Mouse (Mus musculus): ENCODE results near the gene Ajap1. TPM values are rescaled to one million over a fixed set of nuclear protein-coding genes. Genes with fewer than 3 reads are reported as not detected.

Gene Ajap1
- polyA plus RNA-seq, 1 experiment = 2.3 TPM

GRCm38 (mm10) chr4:153377981-153378380 lies 104.6 kb downstream of the Ajap1 start:
- no peak overlapping the region for H3K4me3 ChIP-seq (ENCODE audit: control insufficient read depth, insufficient read depth, low read length)
- H3K27ac ChIP-seq (ENCODE audit: control insufficient read depth, insufficient read depth, low read length) = no peak overlapping the region
- H3K36me3 ChIP-seq (ENCODE audit: control insufficient read depth, insufficient read depth, low read length) = no peaks in the 10 kb centered on the region
- WGBS = 18% methylated on average over 6 of the region's 6 CpGs
- no peak for DNase-seq
- H3K4me1 ChIP-seq (replicated peaks; ENCODE audit: control insufficient read depth, insufficient read depth, low read length) = no peaks in the 10 kb centered on the region
- TF ChIP-seq CTCF (IDR thresholded peaks at IDR 0.05; ENCODE audit: borderline replicate concordance, control insufficient read depth, extremely low read depth, insufficient read depth, low read length, poor library complexity) (no peak), POLR2A (IDR thresholded peaks at IDR 0.05; ENCODE audit: control insufficient read depth, extremely low read depth, insufficient read depth, low read length, poor library complexity) (no peak)
- H3K27me3 ChIP-seq (ENCODE audit: control insufficient read depth, insufficient read depth, low read length) = no peaks in the 10 kb centered on the region

GRCm38 (mm10) chr4:153374233-153374632 lies 108.4 kb downstream of the Ajap1 start:
- Histone ChIP-seq H3K4me3 (ENCODE audit: control insufficient read depth, insufficient read depth, low read length) (no peak overlapping the region), H3K4me1 (replicated peaks; ENCODE audit: control insufficient read depth, insufficient read depth, low read length) (no peaks in the 10 kb centered on the region), H3K27me3 (ENCODE audit: control insufficient read depth, insufficient read depth, low read length) (no peaks in the 10 kb centered on the region), H3K36me3 (ENCODE audit: control insufficient read depth, insufficient read depth, low read length) (no peaks in the 10 kb centered on the region), H3K27ac (ENCODE audit: control insufficient read depth, insufficient read depth, low read length) (no peak overlapping the region)
- DNase-seq = no peak
- no peak for TF ChIP-seq CTCF (IDR thresholded peaks at IDR 0.05; ENCODE audit: borderline replicate concordance, control insufficient read depth, extremely low read depth, insufficient read depth, low read length, poor library complexity)
- no peak for TF ChIP-seq POLR2A (IDR thresholded peaks at IDR 0.05; ENCODE audit: control insufficient read depth, extremely low read depth, insufficient read depth, low read length, poor library complexity)
- WGBS = 84% methylated on average over 6 of the region's 6 CpGs

- no peak for DNase-seq
- Histone ChIP-seq H3K27ac (ENCODE audit: control insufficient read depth, insufficient read depth, low read length) (no peak overlapping the region), H3K36me3 (ENCODE audit: control insufficient read depth, insufficient read depth, low read length) (no peaks in the 10 kb centered on the region), H3K4me3 (ENCODE audit: control insufficient read depth, insufficient read depth, low read length) (no peak overlapping the region), H3K27me3 (ENCODE audit: control insufficient read depth, insufficient read depth, low read length) (no peaks in the 10 kb centered on the region), H3K4me1 (replicated peaks; ENCODE audit: control insufficient read depth, insufficient read depth, low read length) (no peaks in the 10 kb centered on the region)
- 95% methylated on average over 14 of the region's 14 CpGs for WGBS
- TF ChIP-seq POLR2A (IDR thresholded peaks at IDR 0.05; ENCODE audit: control insufficient read depth, extremely low read depth, insufficient read depth, low read length, poor library complexity) (no peak), CTCF (IDR thresholded peaks at IDR 0.05; ENCODE audit: borderline replicate concordance, control insufficient read depth, extremely low read depth, insufficient read depth, low read length, poor library complexity) (no peak)
These were observed 109.5 kb downstream of the Ajap1 start for GRCm38 (mm10) chr4:153373125-153373524.

- TF ChIP-seq CTCF (IDR thresholded peaks at IDR 0.05; ENCODE audit: borderline replicate concordance, control insufficient read depth, extremely low read depth, insufficient read depth, low read length, poor library complexity) = no peak
- TF ChIP-seq POLR2A (IDR thresholded peaks at IDR 0.05; ENCODE audit: control insufficient read depth, extremely low read depth, insufficient read depth, low read length, poor library complexity) = no peak
- H3K27me3 ChIP-seq (ENCODE audit: control insufficient read depth, insufficient read depth, low read length) = no peaks in the 10 kb centered on the region
- H3K27ac ChIP-seq (ENCODE audit: control insufficient read depth, insufficient read depth, low read length) = no peak overlapping the region
- H3K36me3 ChIP-seq (ENCODE audit: control insufficient read depth, insufficient read depth, low read length) = no peaks in the 10 kb centered on the region
- H3K4me3 ChIP-seq (ENCODE audit: control insufficient read depth, insufficient read depth, low read length) = no peak overlapping the region
- DNase-seq = no peak
- no peaks in the 10 kb centered on the region for H3K4me1 ChIP-seq (replicated peaks; ENCODE audit: control insufficient read depth, insufficient read depth, low read length)
- 79% methylated on average over 10 of the region's 10 CpGs for WGBS
These were observed 113.9 kb downstream of the Ajap1 start for GRCm38 (mm10) chr4:153368620-153369159.

GRCm38 (mm10) chr4:153360868-153361545 lies 121.6 kb downstream of the Ajap1 start:
- TF ChIP-seq CTCF (IDR thresholded peaks at IDR 0.05; ENCODE audit: borderline replicate concordance, control insufficient read depth, extremely low read depth, insufficient read depth, low read length, poor library complexity) = no peak
- no peak for TF ChIP-seq POLR2A (IDR thresholded peaks at IDR 0.05; ENCODE audit: control insufficient read depth, extremely low read depth, insufficient read depth, low read length, poor library complexity)
- H3K27me3 ChIP-seq (ENCODE audit: control insufficient read depth, insufficient read depth, low read length) = no peaks in the 10 kb centered on the region
- no peaks in the 10 kb centered on the region for H3K36me3 ChIP-seq (ENCODE audit: control insufficient read depth, insufficient read depth, low read length)
- H3K4me1 ChIP-seq (replicated peaks; ENCODE audit: control insufficient read depth, insufficient read depth, low read length) = no peaks in the 10 kb centered on the region
- no peak overlapping the region for H3K4me3 ChIP-seq (ENCODE audit: control insufficient read depth, insufficient read depth, low read length)
- WGBS = 61% methylated on average over 13 of the region's 13 CpGs
- DNase-seq = no peak
- no peak overlapping the region for H3K27ac ChIP-seq (ENCODE audit: control insufficient read depth, insufficient read depth, low read length)

- Histone ChIP-seq H3K4me1 (replicated peaks; ENCODE audit: control insufficient read depth, insufficient read depth, low read length) (no peaks in the 10 kb centered on the region), H3K4me3 (ENCODE audit: control insufficient read depth, insufficient read depth, low read length) (no peak overlapping the region), H3K36me3 (ENCODE audit: control insufficient read depth, insufficient read depth, low read length) (no peaks in the 10 kb centered on the region), H3K27ac (ENCODE audit: control insufficient read depth, insufficient read depth, low read length) (no peak overlapping the region), H3K27me3 (ENCODE audit: control insufficient read depth, insufficient read depth, low read length) (no peaks in the 10 kb centered on the region)
- 58% methylated on average over 7 of the region's 7 CpGs for WGBS
- TF ChIP-seq POLR2A (IDR thresholded peaks at IDR 0.05; ENCODE audit: control insufficient read depth, extremely low read depth, insufficient read depth, low read length, poor library complexity) (no peak), CTCF (IDR thresholded peaks at IDR 0.05; ENCODE audit: borderline replicate concordance, control insufficient read depth, extremely low read depth, insufficient read depth, low read length, poor library complexity) (no peak)
- DNase-seq = no peak
These were observed 124.4 kb downstream of the Ajap1 start for GRCm38 (mm10) chr4:153358243-153358550.
